Mouse (Mus musculus): ENCODE measurements around the gene Gsdmc3. TPM values are rescaled to one million over a fixed set of nuclear protein-coding genes. Genes with fewer than 3 reads are reported as not detected.
"Not testable (repeated sequence)": the region's sequence is repeated elsewhere in the genome, so short reads cannot be mapped to it uniquely, and the experiment has no call there.

The Gsdmc3 gene
- total RNA-seq (2012; rRNA removed) (not detected in 2 replicates), polyA plus RNA-seq (2012; ENCODE audit: insufficient read depth in 1 of 2, insufficient read length in 2 of 2, low read depth in 1 of 2, low replicate concordance in 2 of 2, missing spikeins in 1 of 2) (not detected)

GRCm38 (mm10) chr15:63878458-63878857 lies at the start of gene Gsdmc3:
TSS of gene Gsdmc3 (minus strand) at chr15:63878558.
- not testable (repeated sequence) for H3K27ac ChIP-seq (ENCODE audit: control insufficient read depth, low read depth, low read length)

GRCm38 (mm10) chr15:63926201-63926600 lies 47.8 kb upstream of the Gsdmc3 start:
- Histone ChIP-seq H3K9ac (ENCODE audit: control insufficient read depth, low read depth, low read length, poor library complexity, severe bottlenecking) (no peak overlapping the region), H3K79me2 (ENCODE audit: control insufficient read depth, insufficient read depth, low read length, poor library complexity) (no peaks in the 10 kb centered on the region), H3K27ac (ENCODE audit: control insufficient read depth, low read depth, low read length) (no peak overlapping the region), H3K36me3 (ENCODE audit: control insufficient read depth in 1 of 2, insufficient read depth in 2 of 2, low read length in 2 of 2) (peaks cover 0 to 9% of the 10 kb centered on the region in 2 experiments; a peak in 2 of 4 replicates), H3K9me3 (replicated peaks; ENCODE audit: insufficient read depth, low read length) (no peaks in the 10 kb centered on the region), H3K27me3 (ENCODE audit: control insufficient read depth in 1 of 2, insufficient read depth in 2 of 2, low read length in 2 of 2) (no peaks in the 10 kb centered on the region), H3K4me3 (ENCODE audit: control insufficient read depth in 1 of 2, insufficient read depth in 1 of 2, low read depth in 2 of 2, low read length in 2 of 2) (no peak overlapping the region), H3K4me1 (ENCODE audit: control insufficient read depth in 1 of 2, insufficient read depth in 2 of 2, low read length in 2 of 2) (no peaks in the 10 kb centered on the region)
- TF ChIP-seq POLR2A (IDR thresholded peaks at IDR 0.05; ENCODE audit: control insufficient read depth in 1 of 2, insufficient read depth in 1 of 2, low read depth in 1 of 2, low read length in 2 of 2, poor library complexity in 1 of 2) (0 out of 4 replicates have a peak, but pooled peaks of 1 of the 2 experiments have one; percentile 21), EP300 (IDR thresholded peaks at IDR 0.05; ENCODE audit: low read depth in 1 of 2, low read length in 2 of 2) (no peak), ZKSCAN1 (IDR thresholded peaks at IDR 0.05; ENCODE audit: low read depth, low read length) (no peak)
- DNase-seq (ENCODE audit: low read depth, low spot score) = no peak

More at GRCm38 (mm10) chr15:63878458-63878857, at the start of gene Gsdmc3:
- not testable (repeated sequence) for H3K4me3 ChIP-seq (ENCODE audit: control insufficient read depth in 1 of 2, insufficient read depth in 1 of 2, low read depth in 2 of 2, low read length in 2 of 2); H3K36me3 ChIP-seq (ENCODE audit: control insufficient read depth in 1 of 2, insufficient read depth in 2 of 2, low read length in 2 of 2); H3K79me2 ChIP-seq (ENCODE audit: control insufficient read depth, insufficient read depth, low read length, poor library complexity); H3K27me3 ChIP-seq (ENCODE audit: control insufficient read depth in 1 of 2, insufficient read depth in 2 of 2, low read length in 2 of 2); H3K9me3 ChIP-seq (replicated peaks; ENCODE audit: insufficient read depth, low read length); H3K4me1 ChIP-seq (ENCODE audit: control insufficient read depth in 1 of 2, insufficient read depth in 2 of 2, low read length in 2 of 2); DNase-seq (ENCODE audit: low read depth, low spot score); H3K9ac ChIP-seq (ENCODE audit: control insufficient read depth, low read depth, low read length, poor library complexity, severe bottlenecking)

GRCm38 (mm10) chr15:63924484-63924883 lies 46.1 kb upstream of the Gsdmc3 start:
- H3K27ac ChIP-seq (ENCODE audit: control insufficient read depth, low read depth, low read length) = no peak overlapping the region
- DNase-seq (ENCODE audit: low read depth, low spot score) = no peak
- H3K4me3 ChIP-seq (ENCODE audit: control insufficient read depth in 1 of 2, insufficient read depth in 1 of 2, low read depth in 2 of 2, low read length in 2 of 2) = no peak overlapping the region
- peaks cover 0 to 2% of the 10 kb centered on the region in 2 experiments; a peak in 1 of 4 replicates for H3K27me3 ChIP-seq (ENCODE audit: control insufficient read depth in 1 of 2, insufficient read depth in 2 of 2, low read length in 2 of 2)
- peaks cover 0 to 2% of the 10 kb centered on the region in 2 experiments; a peak in 2 of 4 replicates for H3K36me3 ChIP-seq (ENCODE audit: control insufficient read depth in 1 of 2, insufficient read depth in 2 of 2, low read length in 2 of 2)
- no peak for TF ChIP-seq POLR2A (IDR thresholded peaks at IDR 0.05; ENCODE audit: control insufficient read depth in 1 of 2, insufficient read depth in 1 of 2, low read depth in 1 of 2, low read length in 2 of 2, poor library complexity in 1 of 2)
- TF ChIP-seq USF2 (IDR thresholded peaks at IDR 0.05; ENCODE audit: borderline replicate concordance in 1 of 2, insufficient read depth in 1 of 2, low read depth in 1 of 2, low read length in 2 of 2) = no peak
- TF ChIP-seq POLR2AphosphoS5 (IDR thresholded peaks at IDR 0.05; ENCODE audit: borderline replicate concordance, low read depth, low read length) = 0 out of 2 replicates have a peak, but pooled peaks have one; percentile 19
- TF ChIP-seq USF1 (IDR thresholded peaks at IDR 0.05; ENCODE audit: low read depth, low read length) = no peak
- TF ChIP-seq TAL1 (IDR thresholded peaks at IDR 0.05; ENCODE audit: low read length) = no peak
- no peaks in the 10 kb centered on the region for H3K4me1 ChIP-seq (ENCODE audit: control insufficient read depth in 1 of 2, insufficient read depth in 2 of 2, low read length in 2 of 2)
- H3K9ac ChIP-seq (ENCODE audit: control insufficient read depth, low read depth, low read length, poor library complexity, severe bottlenecking) = no peak overlapping the region
- H3K9me3 ChIP-seq (replicated peaks; ENCODE audit: insufficient read depth, low read length) = no peaks in the 10 kb centered on the region
- H3K79me2 ChIP-seq (ENCODE audit: control insufficient read depth, insufficient read depth, low read length, poor library complexity) = no peaks in the 10 kb centered on the region

GRCm38 (mm10) chr15:63921618-63922017 lies 43.3 kb upstream of the Gsdmc3 start:
- not testable (repeated sequence) for H3K79me2 ChIP-seq (ENCODE audit: control insufficient read depth, insufficient read depth, low read length, poor library complexity); H3K9ac ChIP-seq (ENCODE audit: control insufficient read depth, low read depth, low read length, poor library complexity, severe bottlenecking); H3K27me3 ChIP-seq (ENCODE audit: control insufficient read depth in 1 of 2, insufficient read depth in 2 of 2, low read length in 2 of 2); H3K9me3 ChIP-seq (replicated peaks; ENCODE audit: insufficient read depth, low read length); H3K4me3 ChIP-seq (ENCODE audit: control insufficient read depth in 1 of 2, insufficient read depth in 1 of 2, low read depth in 2 of 2, low read length in 2 of 2); H3K36me3 ChIP-seq (ENCODE audit: control insufficient read depth in 1 of 2, insufficient read depth in 2 of 2, low read length in 2 of 2); H3K4me1 ChIP-seq (ENCODE audit: control insufficient read depth in 1 of 2, insufficient read depth in 2 of 2, low read length in 2 of 2); H3K27ac ChIP-seq (ENCODE audit: control insufficient read depth, low read depth, low read length); DNase-seq (ENCODE audit: low read depth, low spot score)

- not testable (repeated sequence) for H3K27ac ChIP-seq (ENCODE audit: control insufficient read depth, low read depth, low read length); H3K36me3 ChIP-seq (ENCODE audit: control insufficient read depth in 1 of 2, insufficient read depth in 2 of 2, low read length in 2 of 2); H3K79me2 ChIP-seq (ENCODE audit: control insufficient read depth, insufficient read depth, low read length, poor library complexity); H3K9ac ChIP-seq (ENCODE audit: control insufficient read depth, low read depth, low read length, poor library complexity, severe bottlenecking); H3K4me1 ChIP-seq (ENCODE audit: control insufficient read depth in 1 of 2, insufficient read depth in 2 of 2, low read length in 2 of 2); H3K9me3 ChIP-seq (replicated peaks; ENCODE audit: insufficient read depth, low read length); DNase-seq (ENCODE audit: low read depth, low spot score); H3K27me3 ChIP-seq (ENCODE audit: control insufficient read depth in 1 of 2, insufficient read depth in 2 of 2, low read length in 2 of 2); H3K4me3 ChIP-seq (ENCODE audit: control insufficient read depth in 1 of 2, insufficient read depth in 1 of 2, low read depth in 2 of 2, low read length in 2 of 2)
Measured at GRCm38 (mm10) chr15:63919728-63920127, 41.4 kb upstream of the Gsdmc3 start.

- not testable (repeated sequence) for H3K79me2 ChIP-seq (ENCODE audit: control insufficient read depth, insufficient read depth, low read length, poor library complexity); H3K4me1 ChIP-seq (ENCODE audit: control insufficient read depth in 1 of 2, insufficient read depth in 2 of 2, low read length in 2 of 2); H3K9me3 ChIP-seq (replicated peaks; ENCODE audit: insufficient read depth, low read length); DNase-seq (ENCODE audit: low read depth, low spot score); H3K27ac ChIP-seq (ENCODE audit: control insufficient read depth, low read depth, low read length); H3K9ac ChIP-seq (ENCODE audit: control insufficient read depth, low read depth, low read length, poor library complexity, severe bottlenecking); H3K36me3 ChIP-seq (ENCODE audit: control insufficient read depth in 1 of 2, insufficient read depth in 2 of 2, low read length in 2 of 2); H3K4me3 ChIP-seq (ENCODE audit: control insufficient read depth in 1 of 2, insufficient read depth in 1 of 2, low read depth in 2 of 2, low read length in 2 of 2); H3K27me3 ChIP-seq (ENCODE audit: control insufficient read depth in 1 of 2, insufficient read depth in 2 of 2, low read length in 2 of 2)
Measured at GRCm38 (mm10) chr15:63916584-63916983, 38.2 kb upstream of the Gsdmc3 start.
